ENCODE assay signal across 8 mouse cellular contexts in genomic region chr11:95676307-95676706, GRCm38 (mm10). TPM values are rescaled to one million over a fixed set of nuclear protein-coding genes. Genes with fewer than 3 reads are reported as not detected.
A peak's percentile ranks its signal among the peaks of the same experiment; 100 is the strongest.
DNase-seq lines count a peak whose midpoint lies in the region; ATAC-seq and TF ChIP-seq lines count a peak whose summit lies in the region.

No protein-coding gene starts in this region.

- peaks cover 89% of the 10 kb centered on the region for H3K4me1 ChIP-seq in E14TG2a.4 (replicated peaks; ENCODE audit: low read depth, low read length)
- H3K4me1 ChIP-seq in embryonic facial prominence, embryonic 11.5 days (ENCODE audit: control insufficient read depth, insufficient read depth, low read length) = peaks cover 3% of the 10 kb centered on the region
- H3K4me1 ChIP-seq in hindbrain, embryonic 14.5 days (replicated peaks; ENCODE audit: control insufficient read depth, insufficient read depth, low read length) = no peaks in the 10 kb centered on the region
- peaks cover 7% of the 10 kb centered on the region; the same call in 1 of the 2 replicates for H3K4me1 ChIP-seq in midbrain, embryonic 12.5 days

- intact Hi-C loops in left cerebral cortex, postnatal 10 days (cut with DNase I) = no loop called here

- H3K36me3 ChIP-seq in E14TG2a.4 (ENCODE audit: insufficient read depth, low read length) = peaks cover 96% of the 10 kb centered on the region
- no peaks in the 10 kb centered on the region; the same call in none of the 2 replicates for H3K36me3 ChIP-seq in embryonic facial prominence, embryonic 11.5 days (replicated peaks; ENCODE audit: control insufficient read depth, insufficient read depth, low read depth, low read length)
- peaks cover 85% of the 10 kb centered on the region for H3K36me3 ChIP-seq in hindbrain, embryonic 14.5 days (replicated peaks; ENCODE audit: control insufficient read depth, insufficient read depth)
- peaks cover 80% of the 10 kb centered on the region for H3K36me3 ChIP-seq in midbrain, embryonic 12.5 days

- H3K9me3 ChIP-seq in E14TG2a.4 (ENCODE audit: low read length) = no peaks in the 10 kb centered on the region
- H3K9me3 ChIP-seq in embryonic facial prominence, embryonic 11.5 days (replicated peaks; ENCODE audit: control insufficient read depth, low read length) = no peaks in the 10 kb centered on the region
- H3K9me3 ChIP-seq in hindbrain, embryonic 14.5 days (ENCODE audit: control insufficient read depth, low read length) = no peaks in the 10 kb centered on the region
- H3K9me3 ChIP-seq in midbrain, embryonic 12.5 days = no peaks in the 10 kb centered on the region

- WGBS in embryonic facial prominence, embryonic 11.5 days = 13% methylated on average over 6 of the region's 6 CpGs
- 15% methylated on average over 6 of the region's 6 CpGs for WGBS in hindbrain, embryonic 14.5 days
- 23% methylated on average over 6 of the region's 6 CpGs for WGBS in midbrain, embryonic 12.5 days

- H3K27ac ChIP-seq in embryonic facial prominence, embryonic 11.5 days (replicated peaks; ENCODE audit: low read depth, low read length) = no peak overlapping the region
- H3K27ac ChIP-seq in hindbrain, embryonic 14.5 days = no peak overlapping the region
- peak overlapping the region; percentile 54; the same call in 1 of the 2 replicates for H3K27ac ChIP-seq in midbrain, embryonic 12.5 days (replicated peaks)

- peak; percentile 49 for ATAC-seq in embryonic facial prominence, embryonic 11.5 days (replicated peaks; ENCODE audit: insufficient number of reproducible peaks, low FRiP score, low TSS enrichment, low read depth)
- no peak for ATAC-seq in hindbrain, embryonic 14.5 days (ENCODE audit: low FRiP score)
- 0 out of 2 replicates have a peak, but pooled peaks have one; percentile 56 for ATAC-seq in midbrain, embryonic 12.5 days (ENCODE audit: low FRiP score, low read depth)
- no peak for ATAC-seq in cerebellum, adult (ENCODE audit: insufficient number of reproducible peaks, low FRiP score, low TSS enrichment)

- H3K4me2 ChIP-seq in embryonic facial prominence, embryonic 11.5 days (ENCODE audit: low read depth, low read length) = no peak overlapping the region
- no peak overlapping the region for H3K4me2 ChIP-seq in hindbrain, embryonic 14.5 days (replicated peaks)
- no peak overlapping the region for H3K4me2 ChIP-seq in midbrain, embryonic 12.5 days (replicated peaks)

- peak; percentile 91 for TF ChIP-seq CTCF in E14TG2a.4 (conservative IDR thresholded peaks at IDR 0.05; ENCODE audit: low read length)

- peak; percentile 42 for DNase-seq in 3134 (ENCODE audit: extremely low read depth, insufficient read length, low spot score)
- peak; percentile 92 for DNase-seq in embryonic facial prominence, embryonic 11.5 days (ENCODE audit: low spot score)
- peak; percentile 82 for DNase-seq in hindbrain, embryonic 14.5 days (ENCODE audit: low spot score)
- DNase-seq in left cerebral cortex, postnatal 10 days (ENCODE audit: extremely low spot score in 1 of 2, low spot score in 2 of 2) = peak; percentile 37 to 89
- DNase-seq in spleen, postnatal 14 days (ENCODE audit: low spot score in 2 of 2) = peak; percentile 45 to 62

- no peak overlapping the region for H3K9ac ChIP-seq in embryonic facial prominence, embryonic 11.5 days (replicated peaks; ENCODE audit: low read length)
- H3K9ac ChIP-seq in hindbrain, embryonic 14.5 days = no peak overlapping the region
- no peak overlapping the region for H3K9ac ChIP-seq in midbrain, embryonic 12.5 days (replicated peaks)

- H3K4me3 ChIP-seq in E14TG2a.4 (replicated peaks; ENCODE audit: low read length) = no peak overlapping the region
- no peak overlapping the region for H3K4me3 ChIP-seq in embryonic facial prominence, embryonic 11.5 days (ENCODE audit: low read depth, low read length)
- H3K4me3 ChIP-seq in hindbrain, embryonic 14.5 days (replicated peaks; ENCODE audit: low read length) = no peak overlapping the region
- H3K4me3 ChIP-seq in midbrain, embryonic 12.5 days = no peak overlapping the region

- H3K27me3 ChIP-seq in E14TG2a.4 (ENCODE audit: insufficient read depth, low read length) = no peaks in the 10 kb centered on the region
- H3K27me3 ChIP-seq in embryonic facial prominence, embryonic 11.5 days (ENCODE audit: control insufficient read depth, insufficient read depth, low read length) = no peaks in the 10 kb centered on the region
- H3K27me3 ChIP-seq in hindbrain, embryonic 14.5 days (ENCODE audit: control insufficient read depth, insufficient read depth, low read length) = no peaks in the 10 kb centered on the region
- H3K27me3 ChIP-seq in midbrain, embryonic 12.5 days = no peaks in the 10 kb centered on the region

RNA-seq across cellular contexts. Expression of gene Phb, which starts 9.6 kb away (rescaled TPM):
- 244 and 253 TPM in 2 replicates for polyA plus RNA-seq in embryonic facial prominence, embryonic 11.5 days (2014; fragmentation: Nextera tagmentation; extraction: Ambion mirVana)
- polyA plus RNA-seq in hindbrain, embryonic 14.5 days (2014; fragmentation: Nextera tagmentation; extraction: Ambion mirVana) = 200 and 220 TPM in 2 replicates
- total RNA-seq in left cerebral cortex, postnatal 10 days (2021) = 100 to 1,000 TPM in 1 of 2 experiments, 10 to 100 TPM in 1; 88.3 to 104 TPM
- polyA plus RNA-seq in midbrain, embryonic 12.5 days (2016; fragmentation: Nextera tagmentation; extraction: Ambion mirVana) = 175 and 176 TPM in 2 replicates

RNA-seq across cellular contexts. Expression of gene Zfp652, which starts 36.2 kb away (rescaled TPM):
- polyA plus RNA-seq in embryonic facial prominence, embryonic 11.5 days (2014; fragmentation: Nextera tagmentation; extraction: Ambion mirVana) = 10.6 and 12.8 TPM in 2 replicates
- 10.9 and 12.8 TPM in 2 replicates for polyA plus RNA-seq in hindbrain, embryonic 14.5 days (2014; fragmentation: Nextera tagmentation; extraction: Ambion mirVana)
- 10 to 100 TPM; 39.9 to 40.8 TPM for total RNA-seq in left cerebral cortex, postnatal 10 days (2021)
- 28.2 and 29.4 TPM in 2 replicates for polyA plus RNA-seq in midbrain, embryonic 12.5 days (2016; fragmentation: Nextera tagmentation; extraction: Ambion mirVana)

RNA-seq across cellular contexts. Expression of gene B130006D01Rik, which starts 47.1 kb away (rescaled TPM):
- 0.67 and 1.3 TPM in 2 replicates for polyA plus RNA-seq in embryonic facial prominence, embryonic 11.5 days (2014; fragmentation: Nextera tagmentation; extraction: Ambion mirVana)
- polyA plus RNA-seq in hindbrain, embryonic 14.5 days (2014; fragmentation: Nextera tagmentation; extraction: Ambion mirVana) = 0.83 and 1.6 TPM in 2 replicates
- 1 to 10 TPM; 1.1 to 1.3 TPM for total RNA-seq in left cerebral cortex, postnatal 10 days (2021)
- 1.2 and 1.6 TPM in 2 replicates for polyA plus RNA-seq in midbrain, embryonic 12.5 days (2016; fragmentation: Nextera tagmentation; extraction: Ambion mirVana)

Comparison
In these comparisons a context has a peak if more than half of its experiments do, and no peak if none do; other contexts are left out.
1. DNase-seq: peak in every context shown above with its lines; median percentile 92 in embryonic facial prominence, embryonic 11.5 days; 82 in hindbrain, embryonic 14.5 days; 63 in left cerebral cortex, postnatal 10 days; 54 in spleen, postnatal 14 days; 42 in 3134.
2. ATAC-seq: peak in embryonic facial prominence, embryonic 11.5 days (single experiment) and midbrain, embryonic 12.5 days (single experiment); none in hindbrain, embryonic 14.5 days (single experiment) and cerebellum, adult (single experiment).